Mouse (Mus musculus) limb, embryonic 15.5 days (tissue): Measurements from ENCODE around the gene Inpp5d. TPM values are rescaled to one million over a fixed set of nuclear protein-coding genes. Genes with fewer than 3 reads are reported as not detected.

Source experiments
- ATAC-seq: fragments of 200-750 bp; cut with Nextera tagmentation; 2 replicates; pipeline ENCODE4 v1.8.0; 2017; ENCODE audit warnings: low read depth, moderate TSS enrichment; ENCODE audit not compliant: insufficient number of reproducible peaks, low FRiP score, low TSS enrichment
- H3K27ac ChIP-seq: fragments of 300-500 bp; sonication (generic); 2 replicates; pipeline ENCODE4 v1.5.1; 2015; ENCODE audit warnings: moderate library complexity, mild to moderate bottlenecking, inconsistent platforms
- H3K27me3 ChIP-seq: fragments of 300-500 bp; sonication (generic); 2 replicates; pipeline ENCODE4 v1.6.1; 2015; ENCODE audit warnings: inconsistent platforms
- H3K36me3 ChIP-seq: fragments of 300-500 bp; sonication (generic); 2 replicates; pipeline ENCODE4 v1.6.1; 2015; ENCODE audit warnings: inconsistent platforms
- H3K4me1 ChIP-seq: fragments of 300-500 bp; sonication (generic); 2 replicates; pipeline ENCODE4 v1.6.1; 2015; ENCODE audit warnings: inconsistent platforms
- H3K4me2 ChIP-seq: fragments of 300-500 bp; sonication (generic); 2 replicates; pipeline ENCODE4 v1.6.1; 2015; ENCODE audit warnings: mild to moderate bottlenecking, inconsistent platforms
- H3K4me3 ChIP-seq: fragments of 300-500 bp; sonication (generic); 2 replicates; pipeline ENCODE4 v1.5.1; 2015; ENCODE audit warnings: mild to moderate bottlenecking, inconsistent platforms
- H3K9ac ChIP-seq: fragments of 300-500 bp; sonication (generic); 2 replicates; pipeline ENCODE4 v1.6.1; 2015; ENCODE audit warnings: inconsistent platforms
- H3K9me3 ChIP-seq: fragments of 300-500 bp; sonication (generic); 2 replicates; pipeline ENCODE4 v1.6.1; 2016; ENCODE audit warnings: inconsistent platforms
- WGBS: fragments of 180-500 bp; shearing (Covaris S2); methylation state at CpG from one replicate; pipeline ENCODE4 v1.1.7; 2015; 5-methylcytosine and 5-hydroxymethylcytosine counted together
- polyA plus RNA-seq: library from polyadenylated mRNA; unstranded; fragments of >200 nt; fragmentation: Nextera tagmentation; extraction: Ambion mirVana; gene quantifications from 2 replicates; pipeline ENCODE4 v1.2.1, GENCODE M21; 2015

Inpp5d gene
- polyA plus RNA-seq, 1 experiment from 2014 or later = 8.8 TPM

GRCm38 (mm10) chr1:87722081-87722480 is 102.0 kb downstream of the Inpp5d start:
- Histone ChIP-seq H3K4me1 (peaks cover 5% of the 10 kb centered on the region; the same call in 1 of the 2 replicates), H3K4me2 (no peak overlapping the region), H3K27ac (no peak overlapping the region), H3K9ac (no peak overlapping the region), H3K36me3 (no peaks in the 10 kb centered on the region), H3K4me3 (no peak overlapping the region), H3K27me3 (no peaks in the 10 kb centered on the region), H3K9me3 (no peaks in the 10 kb centered on the region; the same call in 1 of the 2 replicates)
- WGBS = 34% methylated on average over 2 of the region's 2 CpGs
- ATAC-seq = no peak

- H3K27me3 ChIP-seq = no peaks in the 10 kb centered on the region
- no peaks in the 10 kb centered on the region for H3K36me3 ChIP-seq
- H3K4me3 ChIP-seq = no peak overlapping the region
- ATAC-seq = no peak
- no peak overlapping the region for H3K27ac ChIP-seq
- H3K4me2 ChIP-seq = no peak overlapping the region
- H3K9ac ChIP-seq = no peak overlapping the region
- no peaks in the 10 kb centered on the region; the same call in 1 of the 2 replicates for H3K9me3 ChIP-seq
- 71% methylated on average over 4 of the region's 4 CpGs for WGBS
- H3K4me1 ChIP-seq = peaks cover 5% of the 10 kb centered on the region; the same call in 1 of the 2 replicates
These were observed 103.2 kb downstream of the Inpp5d start for GRCm38 (mm10) chr1:87723351-87723750.

- H3K36me3 ChIP-seq = no peaks in the 10 kb centered on the region
- H3K9me3 ChIP-seq = no peaks in the 10 kb centered on the region; the same call in 1 of the 2 replicates
- no peak overlapping the region for H3K27ac ChIP-seq
- WGBS = 76% methylated on average over 2 of the region's 2 CpGs
- H3K4me1 ChIP-seq = no peaks in the 10 kb centered on the region
- H3K4me3 ChIP-seq = no peak overlapping the region
- no peak for ATAC-seq
- H3K9ac ChIP-seq = no peak overlapping the region
- no peak overlapping the region for H3K4me2 ChIP-seq
- H3K27me3 ChIP-seq = no peaks in the 10 kb centered on the region
These were observed 109.0 kb downstream of the Inpp5d start for GRCm38 (mm10) chr1:87729070-87729469.

- Histone ChIP-seq H3K27ac (no peak overlapping the region), H3K4me1 (no peaks in the 10 kb centered on the region), H3K36me3 (no peaks in the 10 kb centered on the region), H3K27me3 (no peaks in the 10 kb centered on the region), H3K4me3 (no peak overlapping the region), H3K4me2 (no peak overlapping the region), H3K9ac (no peak overlapping the region), H3K9me3 (no peaks in the 10 kb centered on the region; the same call in 1 of the 2 replicates)
- WGBS = 78% methylated on average over 6 of the region's 6 CpGs
- ATAC-seq = no peak
These were observed 109.7 kb downstream of the Inpp5d start for GRCm38 (mm10) chr1:87729850-87730249.

- Histone ChIP-seq H3K27me3 (no peaks in the 10 kb centered on the region), H3K27ac (no peak overlapping the region), H3K36me3 (no peaks in the 10 kb centered on the region), H3K4me2 (no peak overlapping the region), H3K9me3 (no peaks in the 10 kb centered on the region; the same call in 1 of the 2 replicates), H3K4me1 (no peaks in the 10 kb centered on the region), H3K9ac (no peak overlapping the region), H3K4me3 (no peak overlapping the region)
- no peak for ATAC-seq
- 75% methylated on average over 7 of the region's 7 CpGs for WGBS
These were observed 110.2 kb downstream of the Inpp5d start for GRCm38 (mm10) chr1:87730271-87730670.

- Histone ChIP-seq H3K9ac (no peak overlapping the region), H3K36me3 (no peaks in the 10 kb centered on the region), H3K9me3 (no peaks in the 10 kb centered on the region), H3K27ac (no peak overlapping the region), H3K4me3 (no peak overlapping the region), H3K27me3 (no peaks in the 10 kb centered on the region), H3K4me2 (no peak overlapping the region), H3K4me1 (no peaks in the 10 kb centered on the region)
- 86% methylated on average over 5 of the region's 5 CpGs for whole genome bisulfite sequencing
- no peak for ATAC-seq
These were observed 113.1 kb downstream of the Inpp5d start for GRCm38 (mm10) chr1:87733212-87733611.

GRCm38 (mm10) chr1:87734153-87734552 is 114.0 kb downstream of the Inpp5d start:
- 65% methylated on average over 3 of the region's 3 CpGs for WGBS
- no peak for ATAC-seq
- no peaks in the 10 kb centered on the region for H3K27me3 ChIP-seq
- no peaks in the 10 kb centered on the region for H3K9me3 ChIP-seq
- no peaks in the 10 kb centered on the region for H3K4me1 ChIP-seq
- no peak overlapping the region for H3K27ac ChIP-seq
- H3K4me3 ChIP-seq = no peak overlapping the region
- H3K4me2 ChIP-seq = no peak overlapping the region
- no peaks in the 10 kb centered on the region for H3K36me3 ChIP-seq
- no peak overlapping the region for H3K9ac ChIP-seq

- Histone ChIP-seq H3K9ac (no peak overlapping the region), H3K4me2 (no peak overlapping the region), H3K9me3 (no peaks in the 10 kb centered on the region), H3K27ac (no peak overlapping the region), H3K27me3 (no peaks in the 10 kb centered on the region), H3K36me3 (no peaks in the 10 kb centered on the region), H3K4me1 (no peaks in the 10 kb centered on the region), H3K4me3 (no peak overlapping the region)
- no peak for ATAC-seq
- 71% methylated on average over 6 of the region's 6 CpGs for WGBS
These were observed 120.6 kb downstream of the Inpp5d start for GRCm38 (mm10) chr1:87740584-87741290.

- no peak overlapping the region for H3K9ac ChIP-seq
- H3K27ac ChIP-seq = no peak overlapping the region
- H3K4me2 ChIP-seq = no peak overlapping the region
- no peaks in the 10 kb centered on the region for H3K36me3 ChIP-seq
- no peak for ATAC-seq
- no peaks in the 10 kb centered on the region for H3K27me3 ChIP-seq
- no peaks in the 10 kb centered on the region for H3K4me1 ChIP-seq
- H3K9me3 ChIP-seq = no peaks in the 10 kb centered on the region
- H3K4me3 ChIP-seq = no peak overlapping the region
These were observed 129.4 kb downstream of the Inpp5d start for GRCm38 (mm10) chr1:87749360-87749973.

- under 1% methylated on average over 77 of the region's 79 CpGs for WGBS
- peak; percentile 97 for ATAC-seq
- H3K27me3 ChIP-seq = no peaks in the 10 kb centered on the region
These were observed 135.7 kb downstream of the Inpp5d start, which contains the start of gene Atg16l1 for GRCm38 (mm10) chr1:87755641-87756470. Gene Atg16l1 (plus strand): TSS chr1:87755870.

GRCm38 (mm10) chr1:87763821-87764220 is 143.7 kb downstream of the Inpp5d start:
- Histone ChIP-seq H3K9ac (no peak overlapping the region), H3K27ac (no peak overlapping the region), H3K9me3 (no peaks in the 10 kb centered on the region), H3K4me2 (no peak overlapping the region), H3K4me1 (no peaks in the 10 kb centered on the region), H3K27me3 (no peaks in the 10 kb centered on the region), H3K4me3 (no peak overlapping the region), H3K36me3 (peaks cover 89% of the 10 kb centered on the region)
- ATAC-seq = no peak
- WGBS = 89% methylated on average over 3 of the region's 3 CpGs

More at GRCm38 (mm10) chr1:87755641-87756470, 135.7 kb downstream of the Inpp5d start, which contains the start of gene Atg16l1:
- peaks cover 7% of the 10 kb centered on the region for H3K4me1 ChIP-seq
- no peaks in the 10 kb centered on the region for H3K9me3 ChIP-seq
- peak within 1 kb of the TSS; percentile 99 for H3K4me3 ChIP-seq
- peak within 1 kb of the TSS; percentile 94 for H3K27ac ChIP-seq
- H3K36me3 ChIP-seq = peaks cover 18% of the 10 kb centered on the region
- H3K9ac ChIP-seq = peak within 1 kb of the TSS; percentile 96
- H3K4me2 ChIP-seq = peak within 1 kb of the TSS; percentile 52

- Histone ChIP-seq H3K27ac (no peak overlapping the region), H3K4me3 (no peak overlapping the region), H3K27me3 (no peaks in the 10 kb centered on the region), H3K4me2 (no peak overlapping the region), H3K36me3 (peaks cover 89% of the 10 kb centered on the region), H3K9me3 (no peaks in the 10 kb centered on the region), H3K4me1 (no peaks in the 10 kb centered on the region), H3K9ac (no peak overlapping the region)
- ATAC-seq = no peak
- 86% methylated on average over 2 of the region's 2 CpGs for WGBS
These were observed 145.6 kb downstream of the Inpp5d start for GRCm38 (mm10) chr1:87765741-87766140.
